ENCODE assay signal across 9 mouse cellular contexts in genomic region chr1:171252415-171252814, GRCm38 (mm10). TPM values are rescaled to one million over a fixed set of nuclear protein-coding genes. Genes with fewer than 3 reads are reported as not detected.
DNase-seq lines count a peak whose midpoint lies in the region; ATAC-seq and TF ChIP-seq lines count a peak whose summit lies in the region.
"Had no signal": no experiment of that assay in that cellular context is flagged by ENCODE, and none has a peak within 500 bp of the region (broad histone marks: within the 10 kb centered on the region; RNA-seq: fewer than 3 reads in every experiment).

No protein-coding gene starts in this region.

- H3K27ac ChIP-seq in liver, embryonic 12.5 days: no peak overlapping the region
- peak overlapping the region; percentile 25; the same call in 1 of the 2 replicates for H3K27ac ChIP-seq in forebrain, embryonic 11.5 days (ENCODE audit: low read depth, low read length)
- no peak overlapping the region for H3K27ac ChIP-seq in intestine, postnatal 0 days (ENCODE audit: low read depth, low read length)
- peak overlapping the region; percentile 48; the same call in 1 of the 2 replicates for H3K27ac ChIP-seq in olfactory bulb, adult 2 months (ENCODE audit: insufficient read depth, low read depth, low read length)

- H3K4me1 ChIP-seq in liver, embryonic 12.5 days: peaks cover 39% of the 10 kb centered on the region
- peaks cover 27% of the 10 kb centered on the region for H3K4me1 ChIP-seq in forebrain, embryonic 11.5 days (replicated peaks; ENCODE audit: control insufficient read depth, insufficient read depth, low read length)
- no peaks in the 10 kb centered on the region; the same call in 1 of the 2 replicates for H3K4me1 ChIP-seq in intestine, postnatal 0 days (replicated peaks; ENCODE audit: control insufficient read depth, insufficient read depth, low read length)
- peaks cover 36% of the 10 kb centered on the region for H3K4me1 ChIP-seq in olfactory bulb, adult 2 months (ENCODE audit: control insufficient read depth, insufficient read depth, low read length)

- ATAC-seq in liver, embryonic 12.5 days: no peak
- no peak for ATAC-seq in forebrain, embryonic 11.5 days (replicated peaks; ENCODE audit: low FRiP score)
- ATAC-seq in intestine, postnatal 0 days: no peak

- 62% methylated on average over 17 of the region's 17 CpGs for WGBS in liver, embryonic 12.5 days (ENCODE audit: insufficient replicate concordance)
- WGBS in forebrain, embryonic 11.5 days: 46% methylated on average over 17 of the region's 17 CpGs
- 69% methylated on average over 17 of the region's 17 CpGs for WGBS in intestine, postnatal 0 days
- 65% methylated on average over 17 of the region's 17 CpGs for WGBS in olfactory bulb, adult 2 months

- no peak for TF ChIP-seq CTCF in intestine, postnatal 0 days (IDR thresholded peaks at IDR 0.05; ENCODE audit: low read depth)
- TF ChIP-seq CTCF in olfactory bulb, adult 2 months (IDR thresholded peaks at IDR 0.05; ENCODE audit: insufficient read depth, low read depth, low read length): no peak

- H3K9me3 ChIP-seq in liver, embryonic 12.5 days (replicated peaks): no peaks in the 10 kb centered on the region
- H3K9me3 ChIP-seq in forebrain, embryonic 11.5 days (ENCODE audit: control insufficient read depth, low read length): no peaks in the 10 kb centered on the region
- no peaks in the 10 kb centered on the region for H3K9me3 ChIP-seq in intestine, postnatal 0 days (ENCODE audit: control insufficient read depth)

- H3K9ac ChIP-seq in liver, embryonic 12.5 days: no peak overlapping the region; the same call in 1 of the 2 replicates
- H3K9ac ChIP-seq in forebrain, embryonic 11.5 days (ENCODE audit: low read length): no peak overlapping the region; the same call in 1 of the 2 replicates
- no peak overlapping the region for H3K9ac ChIP-seq in intestine, postnatal 0 days (ENCODE audit: low read depth, low read length)

- no peaks in the 10 kb centered on the region for H3K36me3 ChIP-seq in liver, embryonic 12.5 days
- H3K36me3 ChIP-seq in forebrain, embryonic 11.5 days (ENCODE audit: control insufficient read depth, insufficient read depth, low read length): no peaks in the 10 kb centered on the region; the same call in 1 of the 2 replicates
- 0 out of 2 replicates have a peak, but pooled peaks cover 3% of the 10 kb centered on the region for H3K36me3 ChIP-seq in intestine, postnatal 0 days (ENCODE audit: control insufficient read depth, insufficient read depth)

- no peak overlapping the region for H3K4me2 ChIP-seq in liver, embryonic 12.5 days
- H3K4me2 ChIP-seq in forebrain, embryonic 11.5 days (ENCODE audit: low read depth, low read length, severe bottlenecking): peak overlapping the region; percentile 47; the same call in 1 of the 2 replicates
- peak overlapping the region; percentile 58 for H3K4me2 ChIP-seq in intestine, postnatal 0 days (replicated peaks; ENCODE audit: low read depth)

- H3K27me3 ChIP-seq in liver, embryonic 12.5 days (replicated peaks): peaks cover 61% of the 10 kb centered on the region
- H3K27me3 ChIP-seq in forebrain, embryonic 11.5 days (ENCODE audit: control insufficient read depth, insufficient read depth, low read length): no peaks in the 10 kb centered on the region
- no peaks in the 10 kb centered on the region; the same call in 1 of the 2 replicates for H3K27me3 ChIP-seq in intestine, postnatal 0 days (replicated peaks; ENCODE audit: control insufficient read depth, insufficient read depth, low read length)

- no peak for TF ChIP-seq POLR2A in olfactory bulb, adult 2 months (IDR thresholded peaks at IDR 0.05; ENCODE audit: insufficient read depth, low read depth, low read length)

- H3K4me3 ChIP-seq in liver, embryonic 12.5 days: no peak overlapping the region
- H3K4me3 ChIP-seq in forebrain, embryonic 11.5 days (ENCODE audit: low read depth, low read length): no peak overlapping the region
- peak overlapping the region; percentile 35; the same call in 1 of the 2 replicates for H3K4me3 ChIP-seq in intestine, postnatal 0 days (ENCODE audit: low read depth, low read length)
- no peak overlapping the region for H3K4me3 ChIP-seq in olfactory bulb, adult 2 months (ENCODE audit: insufficient read depth, low read depth, low read length)

- DNase-seq in liver: peak; percentile 3
- DNase-seq in forebrain, embryonic 11.5 days (ENCODE audit: low spot score): no peak
- no peak for DNase-seq in embryo, embryonic 10 days (ENCODE audit: low spot score)
- DNase-seq in left cerebral cortex, adult 18-20 months (ENCODE audit: low spot score in 2 of 2): no peak
- DNase-seq: cerebellum, adult 9-11 months; thymus, adult 18-20 months had no signal

RNA-seq across cellular contexts. Expression of gene Ndufs2, which starts 1.2 kb away (rescaled TPM):
- 160 and 167 TPM in 2 replicates for polyA plus RNA-seq in liver, embryonic 12.5 days (2016; fragmentation: Nextera tagmentation; extraction: Ambion mirVana)
- 257 and 264 TPM in 2 replicates for polyA plus RNA-seq in forebrain, embryonic 11.5 days (2014; fragmentation: Nextera tagmentation; extraction: Ambion mirVana)
- 249 and 255 TPM in 2 replicates for polyA plus RNA-seq in intestine, postnatal 0 days (2015; fragmentation: Nextera tagmentation; extraction: Ambion mirVana)
- polyA plus RNA-seq in olfactory bulb, adult 2 months (2012; ENCODE audit: insufficient read depth, insufficient read length, low replicate concordance, missing spikeins): 704 TPM in 1 of 2 replicates, not detected in the other
- total RNA-seq in left cerebral cortex, adult 18-20 months (2021): 100 to 1,000 TPM; 280 to 286 TPM

RNA-seq across cellular contexts. Expression of gene Adamts4, which starts 2.2 kb away (rescaled TPM):
- polyA plus RNA-seq in liver, embryonic 12.5 days (2016; fragmentation: Nextera tagmentation; extraction: Ambion mirVana): 0.61 and 0.72 TPM in 2 replicates
- polyA plus RNA-seq in forebrain, embryonic 11.5 days (2014; fragmentation: Nextera tagmentation; extraction: Ambion mirVana): 6.6 and 7.1 TPM in 2 replicates
- polyA plus RNA-seq in intestine, postnatal 0 days (2015; fragmentation: Nextera tagmentation; extraction: Ambion mirVana): 2.0 and 2.8 TPM in 2 replicates
- polyA plus RNA-seq in olfactory bulb, adult 2 months (2012; ENCODE audit: insufficient read depth, insufficient read length, low replicate concordance, missing spikeins): not detected in 2 replicates
- total RNA-seq in left cerebral cortex, adult 18-20 months (2021): 1 to 10 TPM; 5.9 to 8.9 TPM

RNA-seq across cellular contexts. Expression of gene B4galt3, which starts 17.7 kb away (rescaled TPM):
- polyA plus RNA-seq in liver, embryonic 12.5 days (2016; fragmentation: Nextera tagmentation; extraction: Ambion mirVana): 29.9 and 35.8 TPM in 2 replicates
- 72.3 and 75.5 TPM in 2 replicates for polyA plus RNA-seq in forebrain, embryonic 11.5 days (2014; fragmentation: Nextera tagmentation; extraction: Ambion mirVana)
- 27.0 and 27.4 TPM in 2 replicates for polyA plus RNA-seq in intestine, postnatal 0 days (2015; fragmentation: Nextera tagmentation; extraction: Ambion mirVana)
- polyA plus RNA-seq in olfactory bulb, adult 2 months (2012; ENCODE audit: insufficient read depth, insufficient read length, low replicate concordance, missing spikeins): not detected in 2 replicates
- 10 to 100 TPM; 64.3 to 71.8 TPM for total RNA-seq in left cerebral cortex, adult 18-20 months (2021)

RNA-seq across cellular contexts. Expression of gene Fcer1g, which starts 18.2 kb away (rescaled TPM):
- polyA plus RNA-seq in liver, embryonic 12.5 days (2016; fragmentation: Nextera tagmentation; extraction: Ambion mirVana): 55.8 and 60.7 TPM in 2 replicates
- polyA plus RNA-seq in forebrain, embryonic 11.5 days (2014; fragmentation: Nextera tagmentation; extraction: Ambion mirVana): 18.4 and 18.6 TPM in 2 replicates
- 47.7 and 54.0 TPM in 2 replicates for polyA plus RNA-seq in intestine, postnatal 0 days (2015; fragmentation: Nextera tagmentation; extraction: Ambion mirVana)
- polyA plus RNA-seq in olfactory bulb, adult 2 months (2012; ENCODE audit: insufficient read depth, insufficient read length, low replicate concordance, missing spikeins): not detected in 2 replicates
- 10 to 100 TPM; 13.7 to 14.7 TPM for total RNA-seq in left cerebral cortex, adult 18-20 months (2021)

RNA-seq across cellular contexts. Expression of gene Apoa2, which starts 27.6 kb away (rescaled TPM):
- 2,516 and 2,642 TPM in 2 replicates for polyA plus RNA-seq in liver, embryonic 12.5 days (2016; fragmentation: Nextera tagmentation; extraction: Ambion mirVana)
- 1.6 and 1.9 TPM in 2 replicates for polyA plus RNA-seq in forebrain, embryonic 11.5 days (2014; fragmentation: Nextera tagmentation; extraction: Ambion mirVana)
- 9.2 and 14.1 TPM in 2 replicates for polyA plus RNA-seq in intestine, postnatal 0 days (2015; fragmentation: Nextera tagmentation; extraction: Ambion mirVana)
- not detected in 2 replicates for polyA plus RNA-seq in olfactory bulb, adult 2 months (2012; ENCODE audit: insufficient read depth, insufficient read length, low replicate concordance, missing spikeins)
- total RNA-seq in left cerebral cortex, adult 18-20 months (2021): 1 to 10 TPM; 1.8 to 3.1 TPM

Comparison
In these comparisons a context has a peak if more than half of its experiments do, and no peak if none do; other contexts are left out.
1. H3K27ac ChIP-seq: peak in forebrain, embryonic 11.5 days (single experiment) and olfactory bulb, adult 2 months (single experiment); none in liver, embryonic 12.5 days (single experiment) and intestine, postnatal 0 days (single experiment).
2. RNA of gene B4galt3, which starts 17.7 kb away (polyA plus RNA-seq): 72.3 to 75.5 TPM in forebrain, embryonic 11.5 days, 29.9 to 35.8 TPM in liver, embryonic 12.5 days and 27.0 to 27.4 TPM in intestine, postnatal 0 days; not detected in olfactory bulb, adult 2 months; every median in the first group is over 10 times any median in the second.